Mouse (Mus musculus): ENCODE data around the gene Gm13275. TPM values are rescaled to one million over a fixed set of nuclear protein-coding genes. Genes with fewer than 3 reads are reported as not detected.
"Not testable (repeated sequence)": the region's sequence is repeated elsewhere in the genome, so short reads cannot be mapped to it uniquely, and the experiment has no call there.

Gene Gm13275
- polyA plus RNA-seq, 1 experiment from 2014 or later, result not detected

- not testable (repeated sequence) for DNase-seq (ENCODE audit: low spot score); H3K9ac ChIP-seq (ENCODE audit: low read length); H3K4me2 ChIP-seq (ENCODE audit: low read length); ATAC-seq (replicated peaks; ENCODE audit: low FRiP score, low TSS enrichment, low read depth); H3K4me3 ChIP-seq (ENCODE audit: low read depth, low read length); H3K4me1 ChIP-seq (replicated peaks; ENCODE audit: control insufficient read depth, insufficient read depth, low read length); H3K36me3 ChIP-seq (ENCODE audit: control insufficient read depth, insufficient read depth, low read length); H3K27me3 ChIP-seq (replicated peaks; ENCODE audit: control insufficient read depth, insufficient read depth, low read length); H3K9me3 ChIP-seq (ENCODE audit: control insufficient read depth, low read length); H3K27ac ChIP-seq (ENCODE audit: low read depth)
- no CpG with 5 or more reads among the region's 27 CpGs for WGBS
These were observed 8.9 kb upstream of the Gm13275 start, which contains the start of gene Gm13276 for GRCm38 (mm10) chr4:88785409-88785808. Gm13276 (plus strand) TSS chr4:88785709.

- not testable (repeated sequence) for H3K9me3 ChIP-seq (ENCODE audit: control insufficient read depth, low read length); ATAC-seq (replicated peaks; ENCODE audit: low FRiP score, low TSS enrichment, low read depth); H3K27ac ChIP-seq (ENCODE audit: low read depth); H3K4me2 ChIP-seq (ENCODE audit: low read length); H3K36me3 ChIP-seq (ENCODE audit: control insufficient read depth, insufficient read depth, low read length); H3K9ac ChIP-seq (ENCODE audit: low read length); DNase-seq (ENCODE audit: low spot score); H3K4me3 ChIP-seq (ENCODE audit: low read depth, low read length); H3K27me3 ChIP-seq (replicated peaks; ENCODE audit: control insufficient read depth, insufficient read depth, low read length); H3K4me1 ChIP-seq (replicated peaks; ENCODE audit: control insufficient read depth, insufficient read depth, low read length)
- WGBS, result 0% methylated on average over 3 of the region's 28 CpGs
These were observed 5.9 kb upstream of the Gm13275 start, which contains the start of gene Gm13277 for GRCm38 (mm10) chr4:88788402-88788801. Gm13277 (plus strand) TSS chr4:88788632.

GRCm38 (mm10) chr4:88791250-88791649 lies 3.0 kb upstream of the Gm13275 start, which contains the start of gene Gm13278:
Gm13278 (plus strand) TSS chr4:88791550.
- no CpG with 5 or more reads among the region's 28 CpGs for WGBS
- H3K9me3 ChIP-seq (ENCODE audit: control insufficient read depth, low read length); H3K4me1 ChIP-seq (replicated peaks; ENCODE audit: control insufficient read depth, insufficient read depth, low read length); DNase-seq (ENCODE audit: low spot score); H3K4me3 ChIP-seq (ENCODE audit: low read depth, low read length); ATAC-seq (replicated peaks; ENCODE audit: low FRiP score, low TSS enrichment, low read depth); H3K4me2 ChIP-seq (ENCODE audit: low read length); H3K27ac ChIP-seq (ENCODE audit: low read depth); H3K9ac ChIP-seq (ENCODE audit: low read length); H3K27me3 ChIP-seq (replicated peaks; ENCODE audit: control insufficient read depth, insufficient read depth, low read length); H3K36me3 ChIP-seq (ENCODE audit: control insufficient read depth, insufficient read depth, low read length): not testable (repeated sequence)

- H3K36me3 ChIP-seq (ENCODE audit: control insufficient read depth, insufficient read depth, low read length); ATAC-seq (replicated peaks; ENCODE audit: low FRiP score, low TSS enrichment, low read depth); H3K9ac ChIP-seq (ENCODE audit: low read length); H3K4me1 ChIP-seq (replicated peaks; ENCODE audit: control insufficient read depth, insufficient read depth, low read length); H3K4me2 ChIP-seq (ENCODE audit: low read length); DNase-seq (ENCODE audit: low spot score); H3K27me3 ChIP-seq (replicated peaks; ENCODE audit: control insufficient read depth, insufficient read depth, low read length); H3K27ac ChIP-seq (ENCODE audit: low read depth); H3K4me3 ChIP-seq (ENCODE audit: low read depth, low read length); H3K9me3 ChIP-seq (ENCODE audit: control insufficient read depth, low read length): not testable (repeated sequence)
- no CpG with 5 or more reads among the region's 28 CpGs for WGBS
These were observed 2.8 kb downstream of the Gm13275 start, which contains the start of gene Gm13279 for GRCm38 (mm10) chr4:88797097-88797496. Gm13279 (plus strand) TSS chr4:88797397.

GRCm38 (mm10) chr4:88799365-88799764 lies 5.1 kb downstream of the Gm13275 start, which contains the start of gene Gm13285:
Gm13285 (plus strand) TSS chr4:88799665.
- H3K9me3 ChIP-seq (ENCODE audit: control insufficient read depth, low read length); ATAC-seq (replicated peaks; ENCODE audit: low FRiP score, low TSS enrichment, low read depth): not testable (repeated sequence)
- WGBS, result 0% methylated on average over 1 of the region's 7 CpGs

GRCm38 (mm10) chr4:88802954-88803353 lies 8.7 kb downstream of the Gm13275 start, which contains the start of gene Gm13287:
Gm13287 (plus strand) TSS chr4:88803254.
- not testable (repeated sequence) for H3K27ac ChIP-seq (ENCODE audit: low read depth); H3K9me3 ChIP-seq (ENCODE audit: control insufficient read depth, low read length); H3K36me3 ChIP-seq (ENCODE audit: control insufficient read depth, insufficient read depth, low read length); H3K4me2 ChIP-seq (ENCODE audit: low read length); H3K4me1 ChIP-seq (replicated peaks; ENCODE audit: control insufficient read depth, insufficient read depth, low read length); ATAC-seq (replicated peaks; ENCODE audit: low FRiP score, low TSS enrichment, low read depth); H3K9ac ChIP-seq (ENCODE audit: low read length); DNase-seq (ENCODE audit: low spot score); H3K4me3 ChIP-seq (ENCODE audit: low read depth, low read length); H3K27me3 ChIP-seq (replicated peaks; ENCODE audit: control insufficient read depth, insufficient read depth, low read length)
- no CpG with 5 or more reads among the region's 29 CpGs for WGBS

More at GRCm38 (mm10) chr4:88799365-88799764, 5.1 kb downstream of the Gm13275 start, which contains the start of gene Gm13285:
- not testable (repeated sequence) for H3K9ac ChIP-seq (ENCODE audit: low read length); H3K27ac ChIP-seq (ENCODE audit: low read depth); H3K27me3 ChIP-seq (replicated peaks; ENCODE audit: control insufficient read depth, insufficient read depth, low read length); H3K4me1 ChIP-seq (replicated peaks; ENCODE audit: control insufficient read depth, insufficient read depth, low read length); H3K36me3 ChIP-seq (ENCODE audit: control insufficient read depth, insufficient read depth, low read length); DNase-seq (ENCODE audit: low spot score); H3K4me3 ChIP-seq (ENCODE audit: low read depth, low read length); H3K4me2 ChIP-seq (ENCODE audit: low read length)

- not testable (repeated sequence) for H3K4me2 ChIP-seq (ENCODE audit: low read length); H3K4me1 ChIP-seq (replicated peaks; ENCODE audit: control insufficient read depth, insufficient read depth, low read length); H3K9me3 ChIP-seq (ENCODE audit: control insufficient read depth, low read length); DNase-seq (ENCODE audit: low spot score); ATAC-seq (replicated peaks; ENCODE audit: low FRiP score, low TSS enrichment, low read depth); H3K27ac ChIP-seq (ENCODE audit: low read depth); H3K4me3 ChIP-seq (ENCODE audit: low read depth, low read length); H3K27me3 ChIP-seq (replicated peaks; ENCODE audit: control insufficient read depth, insufficient read depth, low read length); H3K9ac ChIP-seq (ENCODE audit: low read length); H3K36me3 ChIP-seq (ENCODE audit: control insufficient read depth, insufficient read depth, low read length)
- WGBS, result no CpG with 5 or more reads among the region's 8 CpGs
These were observed 10.9 kb downstream of the Gm13275 start, which contains the start of gene Gm13288 for GRCm38 (mm10) chr4:88805231-88805630. Gm13288 (plus strand) TSS chr4:88805531.

GRCm38 (mm10) chr4:88805761-88806160 lies 11.5 kb downstream of the Gm13275 start:
- H3K4me2 ChIP-seq (ENCODE audit: low read length); H3K4me1 ChIP-seq (replicated peaks; ENCODE audit: control insufficient read depth, insufficient read depth, low read length); H3K4me3 ChIP-seq (ENCODE audit: low read depth, low read length): not testable (repeated sequence)

GRCm38 (mm10) chr4:88815928-88816327 lies 21.6 kb downstream of the Gm13275 start, which contains the start of gene Ifna7:
Ifna7 (plus strand) TSS chr4:88816228.
- no peak within 1 kb of the TSS for H3K4me3 ChIP-seq (ENCODE audit: low read depth, low read length)
- H3K9ac ChIP-seq (ENCODE audit: low read length), result no peak within 1 kb of the TSS
- no peak within 1 kb of the TSS for H3K27ac ChIP-seq (ENCODE audit: low read depth)
- H3K27me3 ChIP-seq (replicated peaks; ENCODE audit: control insufficient read depth, insufficient read depth, low read length), result no peaks in the 10 kb centered on the region
- H3K4me2 ChIP-seq (ENCODE audit: low read length), result no peak within 1 kb of the TSS
- no peaks in the 10 kb centered on the region for H3K9me3 ChIP-seq (ENCODE audit: control insufficient read depth, low read length)
- no peak for DNase-seq (ENCODE audit: low spot score)
- 64% methylated on average over 3 of the region's 3 CpGs for WGBS
- no peaks in the 10 kb centered on the region for H3K36me3 ChIP-seq (ENCODE audit: control insufficient read depth, insufficient read depth, low read length)
- no peaks in the 10 kb centered on the region for H3K4me1 ChIP-seq (replicated peaks; ENCODE audit: control insufficient read depth, insufficient read depth, low read length)
- no peak for ATAC-seq (replicated peaks; ENCODE audit: low FRiP score, low TSS enrichment, low read depth)

More at GRCm38 (mm10) chr4:88805761-88806160, 11.5 kb downstream of the Gm13275 start:
- H3K27me3 ChIP-seq (replicated peaks; ENCODE audit: control insufficient read depth, insufficient read depth, low read length); ATAC-seq (replicated peaks; ENCODE audit: low FRiP score, low TSS enrichment, low read depth); H3K27ac ChIP-seq (ENCODE audit: low read depth); H3K9me3 ChIP-seq (ENCODE audit: control insufficient read depth, low read length); H3K36me3 ChIP-seq (ENCODE audit: control insufficient read depth, insufficient read depth, low read length); H3K9ac ChIP-seq (ENCODE audit: low read length); DNase-seq (ENCODE audit: low spot score): not testable (repeated sequence)
- WGBS, result 1% methylated on average over 9 of the region's 34 CpGs

Measured in intestine, embryonic 14.5 days (tissue).